Mouse (Mus musculus) splenic B cell, adult 2 months (primary cell): ENCODE data around the gene Gm27027.

ENCODE experiments used
- DNase-seq: peaks from one replicate; pipeline ENCODE4 v3.0.0-alpha.2; 2011; ENCODE audit warnings: low read depth, low spot score
- H3K27me3 ChIP-seq: 2 replicates; pipeline ENCODE4 v1.6.1; 2012; ENCODE audit warnings: mild to moderate bottlenecking, low read length, moderate library complexity, mixed read lengths; ENCODE audit not compliant: control insufficient read depth, poor library complexity, insufficient read depth, severe bottlenecking
- H3K36me3 ChIP-seq: 2 replicates; pipeline ENCODE4 v1.6.1; 2012; ENCODE audit warnings: mild to moderate bottlenecking, low read length, moderate library complexity, mixed read lengths; ENCODE audit not compliant: control insufficient read depth, poor library complexity, insufficient read depth, severe bottlenecking

The Gm27027 gene

GRCm38 (mm10) chr2:93992810-93993209 lies 3.3 kb downstream of the Gm27027 start:
- H3K36me3 ChIP-seq: peaks cover 13% of the 10 kb centered on the region; the same call in 1 of the 2 replicates
- DNase-seq: no peak
- H3K27me3 ChIP-seq: no peaks in the 10 kb centered on the region

- no peak for DNase-seq
- Histone ChIP-seq H3K36me3 (peaks cover 13% of the 10 kb centered on the region; the same call in 1 of the 2 replicates), H3K27me3 (no peaks in the 10 kb centered on the region)
Measured at GRCm38 (mm10) chr2:93992259-93992658, 3.9 kb downstream of the Gm27027 start.

- DNase-seq: no peak
- peaks cover 13% of the 10 kb centered on the region; the same call in 1 of the 2 replicates for H3K36me3 ChIP-seq
- H3K27me3 ChIP-seq: no peaks in the 10 kb centered on the region
Measured at GRCm38 (mm10) chr2:93991336-93991735, 4.8 kb downstream of the Gm27027 start.

- peaks cover 6% of the 10 kb centered on the region; the same call in 1 of the 2 replicates for H3K36me3 ChIP-seq
- H3K27me3 ChIP-seq: no peaks in the 10 kb centered on the region
- no peak for DNase-seq
Measured at GRCm38 (mm10) chr2:93988440-93988839, 7.7 kb downstream of the Gm27027 start.

GRCm38 (mm10) chr2:93982457-93983235 lies 13.5 kb downstream of the Gm27027 start:
- DNase-seq: no peak
- Histone ChIP-seq H3K36me3 (no peaks in the 10 kb centered on the region; the same call in 1 of the 2 replicates), H3K27me3 (no peaks in the 10 kb centered on the region)

GRCm38 (mm10) chr2:93979249-93980120 lies 16.7 kb downstream of the Gm27027 start:
- DNase-seq: no peak
- Histone ChIP-seq H3K36me3 (no peaks in the 10 kb centered on the region; the same call in 1 of the 2 replicates), H3K27me3 (no peaks in the 10 kb centered on the region)

- DNase-seq: peak; percentile 72
- Histone ChIP-seq H3K27me3 (no peaks in the 10 kb centered on the region), H3K36me3 (no peaks in the 10 kb centered on the region; the same call in 1 of the 2 replicates)
Measured at GRCm38 (mm10) chr2:93976436-93977252, 19.5 kb downstream of the Gm27027 start.

GRCm38 (mm10) chr2:93975526-93976435 lies 20.4 kb downstream of the Gm27027 start:
- no peaks in the 10 kb centered on the region for H3K27me3 ChIP-seq
- H3K36me3 ChIP-seq: no peaks in the 10 kb centered on the region; the same call in 1 of the 2 replicates
- no peak for DNase-seq

- Histone ChIP-seq H3K36me3 (no peaks in the 10 kb centered on the region; the same call in 1 of the 2 replicates), H3K27me3 (no peaks in the 10 kb centered on the region)
- DNase-seq: no peak
Measured at GRCm38 (mm10) chr2:93975041-93975440, 21.1 kb downstream of the Gm27027 start.

GRCm38 (mm10) chr2:93971647-93972046 lies 24.5 kb downstream of the Gm27027 start:
- no peaks in the 10 kb centered on the region for H3K27me3 ChIP-seq
- DNase-seq: no peak

GRCm38 (mm10) chr2:93964494-93965160 lies 31.5 kb downstream of the Gm27027 start:
- no peak for DNase-seq
- no peaks in the 10 kb centered on the region for H3K27me3 ChIP-seq

More at GRCm38 (mm10) chr2:93971647-93972046, 24.5 kb downstream of the Gm27027 start:
- H3K36me3 ChIP-seq: no peaks in the 10 kb centered on the region

GRCm38 (mm10) chr2:93963802-93964201 lies 32.4 kb downstream of the Gm27027 start:
- DNase-seq: no peak
- no peaks in the 10 kb centered on the region for H3K36me3 ChIP-seq
- H3K27me3 ChIP-seq: no peaks in the 10 kb centered on the region

More at GRCm38 (mm10) chr2:93964494-93965160, 31.5 kb downstream of the Gm27027 start:
- no peaks in the 10 kb centered on the region for H3K36me3 ChIP-seq

GRCm38 (mm10) chr2:93961716-93962115 lies 34.4 kb downstream of the Gm27027 start:
- no peaks in the 10 kb centered on the region for H3K27me3 ChIP-seq
- DNase-seq: no peak
- no peaks in the 10 kb centered on the region for H3K36me3 ChIP-seq
